Mouse (Mus musculus) thymus, postnatal 36 days (tissue): ENCODE results near the gene Sapcd2.

Experiments
- DNase-seq, 2 experiments: peaks; one replicate each; pipeline ENCODE4 v3.0.0; 2022; ENCODE audit warnings: mixed read lengths in 2 of 2

Gene Sapcd2

GRCm38 (mm10) chr2:25426721-25427191, 54.6 kb downstream of the Sapcd2 start:
- DNase-seq, result peak; percentile 59 to 63

GRCm38 (mm10) chr2:25427256-25427655, 55.1 kb downstream of the Sapcd2 start:
- DNase-seq, result peak in 1 of 2 experiments; percentile 6
